Mouse (Mus musculus) T-helper 1 cell (primary cell): ENCODE results near the gene Sbk3.
"Not testable (repeated sequence)": the region's sequence is repeated elsewhere in the genome, so short reads cannot be mapped to it uniquely, and the experiment has no call there.

Experiments
- in situ Hi-C: fragments of 300-600 bp; cut with MboI, MseI; formaldehyde crosslinking; loops from one replicate; pipeline ENCODE4 v1.15.1; 2025; ENCODE audit warnings: high pct_unique_total_duplicates

The Sbk3 gene

GRCm38 (mm10) chr7:4971068-4971467 lies at the start of gene Sbk3:
Gene Sbk3, minus strand, starts transcription at chr7:4971168.
- in situ Hi-C loops = loop anchor here (10.0 kb wide), 1 partner anchor 916 kb away; no protein-coding TSS in a partner anchor

- in situ Hi-C loops = no loop called here
Observed at GRCm38 (mm10) chr7:5020685-5021084, 49.7 kb upstream of the Sbk3 start.

DNA sequence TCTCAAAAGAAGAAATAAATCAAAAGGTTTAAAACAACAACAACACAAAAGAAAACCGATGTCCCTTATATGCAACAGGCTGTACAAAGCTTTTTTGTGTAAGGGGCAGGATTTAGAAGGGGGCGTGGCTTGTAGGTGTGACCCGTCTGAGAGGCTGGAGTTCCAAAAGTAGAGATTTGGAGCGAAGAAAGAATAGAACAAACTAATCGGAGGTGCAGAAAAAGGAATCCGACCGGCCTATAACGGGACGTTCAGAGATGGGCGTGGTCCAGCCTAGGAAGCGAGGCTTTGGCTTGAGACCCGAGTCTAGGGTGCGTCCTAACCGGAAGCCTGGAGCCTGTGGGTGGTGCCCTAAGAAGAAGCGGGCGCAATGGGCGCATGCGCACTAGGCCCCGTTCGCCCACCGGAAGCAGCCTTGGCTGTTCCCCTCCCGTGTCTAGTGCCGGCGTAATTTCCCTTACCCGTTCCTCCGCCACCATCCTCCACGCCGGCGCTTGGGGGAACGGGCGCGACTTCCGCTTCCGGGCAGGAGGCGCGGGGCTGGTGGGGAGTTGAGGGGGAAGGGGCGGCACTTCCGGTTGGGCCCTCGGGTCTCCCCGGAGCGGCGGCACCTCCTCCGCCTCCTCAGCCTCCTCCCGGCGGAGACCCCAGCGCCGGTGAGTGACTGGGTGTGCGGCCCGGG lies 49.2 kb upstream of the Sbk3 start, which contains the start of the genes Zfp865 and Ccdc106:
TSS of gene Zfp865 (plus strand) at position 377 of the 682 bp plus-strand sequence.
TSS of gene Ccdc106 (plus strand) at position 554 of the 682 bp plus-strand sequence.
- in situ Hi-C loops = no loop called here

DNA sequence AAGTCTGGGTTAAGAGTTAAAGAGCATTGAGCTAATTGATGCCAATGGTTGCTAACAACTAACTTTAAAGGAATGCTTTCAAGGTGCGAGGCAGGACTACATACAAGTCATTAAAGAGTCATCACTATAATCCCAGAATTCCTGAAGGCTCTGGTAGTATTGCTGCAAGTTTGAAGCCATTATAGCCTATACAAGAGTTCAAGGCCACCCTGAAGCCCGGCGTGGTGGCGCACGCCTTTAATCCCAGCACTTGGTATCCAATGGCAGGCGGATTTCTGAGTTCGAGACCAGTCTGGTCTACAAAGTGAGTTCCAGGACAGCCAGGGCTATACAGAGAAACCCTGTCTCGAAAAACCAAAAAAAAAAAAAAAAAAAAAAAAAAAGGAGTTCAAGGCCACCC lies 48.6 kb upstream of the Sbk3 start:
- in situ Hi-C loops = not testable (repeated sequence)

DNA sequence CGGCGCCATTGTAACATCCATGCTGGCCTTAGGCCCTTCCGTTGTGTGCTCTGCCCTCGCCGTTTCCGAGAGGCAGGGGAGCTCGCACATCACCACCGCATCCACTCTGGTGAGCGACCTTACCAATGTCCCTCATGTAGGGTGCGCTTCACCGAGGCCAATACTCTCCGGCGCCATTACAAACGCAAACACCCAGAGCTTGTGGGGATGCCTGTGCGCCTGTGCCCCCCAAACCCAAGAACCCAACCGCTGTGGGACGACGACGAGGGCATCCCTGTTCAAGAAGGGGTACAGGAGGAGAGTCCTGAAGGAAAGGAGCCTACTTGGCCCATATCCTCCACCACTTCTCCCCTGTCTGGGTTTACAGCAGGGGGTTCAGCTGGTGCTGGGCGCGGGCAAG lies 47.0 kb upstream of the Sbk3 start:
- in situ Hi-C loops = no loop called here

DNA sequence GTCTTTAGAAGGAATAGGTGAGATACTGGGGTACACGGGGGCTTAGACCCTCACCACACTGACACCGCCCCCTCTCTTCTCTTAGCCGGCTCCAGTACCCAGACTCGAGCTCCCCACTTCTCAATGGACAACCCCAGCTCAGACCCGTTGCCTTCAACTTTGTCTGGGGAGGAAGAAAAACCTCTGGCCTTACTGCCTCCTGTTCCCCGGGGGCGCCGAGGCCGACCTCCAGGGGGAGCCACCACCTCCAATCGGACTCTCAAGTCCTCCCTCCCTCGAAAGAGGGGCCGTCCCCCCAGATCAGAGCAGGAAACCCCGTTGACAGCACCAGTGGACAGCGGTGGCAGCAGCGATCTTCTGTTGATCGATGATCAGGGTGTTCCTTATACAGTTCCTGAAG lies 46.4 kb upstream of the Sbk3 start:
- in situ Hi-C loops = no loop called here

- in situ Hi-C loops = no loop called here
Observed at GRCm38 (mm10) chr7:5016920-5017319, 46.0 kb upstream of the Sbk3 start.

DNA sequence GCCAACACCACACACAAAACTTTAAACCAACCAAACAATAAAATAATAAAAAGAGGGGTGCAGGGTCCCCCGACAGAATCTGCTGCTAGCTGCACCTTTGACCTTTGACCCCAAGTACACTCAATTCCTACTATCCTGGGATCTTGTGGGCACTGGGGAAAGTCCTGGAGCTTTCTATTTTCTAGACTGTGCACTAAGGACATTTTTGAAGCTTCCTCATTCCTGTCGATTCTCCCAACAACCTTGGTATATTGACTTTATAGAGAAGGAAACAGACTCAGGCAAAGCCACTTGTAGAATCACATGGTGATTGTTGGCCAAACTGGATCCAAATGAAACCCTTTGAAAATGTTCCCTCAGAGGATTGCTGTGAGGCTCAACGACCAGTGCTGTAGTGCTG lies 45.1 kb upstream of the Sbk3 start:
- in situ Hi-C loops = no loop called here

DNA sequence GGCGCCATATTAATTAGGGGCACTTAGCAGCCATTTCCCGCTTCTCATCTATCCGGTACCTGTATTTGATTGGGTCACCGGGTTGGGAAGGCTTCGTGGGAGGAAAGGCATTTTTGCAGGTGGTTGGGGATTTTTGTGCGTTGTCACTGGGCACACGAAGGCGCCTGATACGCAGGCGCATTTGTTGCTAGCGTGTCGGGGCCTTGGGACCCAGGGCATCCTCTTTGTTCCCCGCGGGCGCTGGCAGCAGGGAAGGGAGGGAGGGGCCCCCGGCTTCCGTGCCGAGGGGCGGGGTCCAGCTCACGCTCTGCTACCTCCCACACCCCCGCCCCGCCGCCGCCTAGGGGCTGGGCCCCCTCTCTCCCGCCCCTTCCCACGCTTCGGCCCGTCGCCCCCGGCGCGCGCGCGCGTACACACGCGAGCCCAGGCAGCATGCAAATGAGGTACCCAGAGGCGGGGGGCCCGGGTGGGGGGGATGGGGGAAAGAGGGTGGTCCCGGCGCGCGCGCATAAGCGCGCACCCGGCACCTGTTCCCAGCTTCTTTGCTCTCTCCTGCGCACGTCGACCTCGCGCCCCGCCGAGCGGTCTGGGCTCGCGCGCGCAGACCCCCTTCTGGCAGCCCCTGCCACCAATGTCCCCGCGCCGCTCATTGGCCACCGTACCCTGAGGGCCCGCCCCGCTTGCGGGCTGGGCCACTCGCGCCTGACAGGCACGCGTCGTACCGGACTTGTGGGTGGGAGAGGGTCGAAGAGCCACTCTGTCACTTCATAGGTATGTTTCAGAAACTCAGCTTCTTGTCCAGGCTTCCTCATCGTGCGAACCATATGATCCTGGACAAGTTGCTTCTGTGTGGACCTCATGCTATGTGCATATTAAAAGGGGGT lies 44.4 kb upstream of the Sbk3 start, which contains the start of gene Gm44973:
TSS of gene Gm44973 (plus strand) at position 379 of the 884 bp plus-strand sequence.
- in situ Hi-C loops = no loop called here

DNA sequence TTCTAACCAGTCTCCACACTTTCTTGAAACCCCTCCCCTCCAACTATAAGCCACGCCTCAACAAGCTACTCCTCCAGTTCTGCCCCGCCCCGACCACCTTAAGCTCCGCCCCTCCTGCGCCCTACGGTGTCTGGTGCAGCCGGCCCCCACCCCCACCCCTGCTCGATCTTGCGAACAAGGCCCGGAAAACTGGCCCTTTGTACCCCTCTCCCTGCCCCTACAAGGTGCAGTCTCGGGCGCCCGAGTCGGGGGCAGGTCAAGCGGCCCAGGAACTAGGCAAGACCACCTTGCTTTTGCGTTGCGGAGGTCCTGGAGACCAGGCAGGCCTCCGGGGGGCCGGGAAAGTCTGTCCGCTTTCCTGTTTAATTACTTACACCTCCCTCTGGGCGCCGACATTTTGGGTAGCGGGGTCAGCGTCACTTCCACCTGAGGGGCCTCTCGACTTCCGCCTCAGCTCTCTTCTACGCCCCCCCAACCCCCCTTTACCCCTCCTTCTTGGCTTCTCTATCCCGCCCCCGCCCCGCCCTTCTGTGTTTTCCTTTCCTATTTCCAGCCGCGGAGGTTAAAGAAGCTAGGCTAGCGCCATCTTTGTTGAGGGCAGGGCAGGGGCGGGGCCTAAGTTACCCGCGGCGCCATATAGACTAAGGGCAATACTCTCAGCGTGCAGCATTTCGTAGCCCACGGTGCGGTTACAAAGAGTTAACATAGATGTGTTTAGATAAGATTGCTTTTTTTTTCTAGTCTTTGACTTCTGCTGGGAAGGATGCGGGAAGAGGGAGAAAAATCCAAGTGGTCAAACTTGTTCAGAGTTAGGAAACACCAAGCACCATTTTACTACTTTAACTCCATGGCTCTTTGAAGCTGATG lies 43.5 kb upstream of the Sbk3 start, which contains the start of the genes Zfp524 and Fiz1:
TSS of gene Zfp524 (plus strand) at position 165 of the 867 bp plus-strand sequence.
TSS of gene Fiz1 (minus strand) at position 447 of the 867 bp plus-strand sequence.
- in situ Hi-C loops = no loop called here

GRCm38 (mm10) chr7:5012681-5013513 lies 41.9 kb upstream of the Sbk3 start:
- in situ Hi-C loops = no loop called here

GRCm38 (mm10) chr7:5008229-5008628 lies 37.3 kb upstream of the Sbk3 start:
- in situ Hi-C loops = no loop called here

DNA sequence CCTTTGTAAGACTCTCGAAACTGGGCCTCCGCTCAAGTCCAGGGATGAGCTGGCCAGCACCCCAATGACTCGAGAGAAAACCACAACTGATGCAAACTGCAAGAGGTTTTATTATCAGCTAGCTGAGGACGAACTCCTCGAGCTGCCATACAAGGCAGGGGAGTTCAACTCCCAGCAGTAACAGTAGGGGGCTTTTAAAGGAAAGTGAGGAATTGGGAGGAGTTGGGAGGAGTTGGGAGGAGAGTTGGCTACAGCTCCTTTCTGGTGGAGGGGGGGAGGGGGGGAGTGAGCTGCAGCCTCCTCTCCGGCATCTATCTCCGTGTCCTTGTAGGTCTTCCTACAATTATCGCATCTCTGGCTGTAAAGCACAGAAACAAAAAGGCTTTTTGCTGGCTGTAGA lies 31.9 kb upstream of the Sbk3 start:
- in situ Hi-C loops = not testable (repeated sequence)

- in situ Hi-C loops = no loop called here
Observed at GRCm38 (mm10) chr7:4999876-5000275, 28.9 kb upstream of the Sbk3 start.

DNA sequence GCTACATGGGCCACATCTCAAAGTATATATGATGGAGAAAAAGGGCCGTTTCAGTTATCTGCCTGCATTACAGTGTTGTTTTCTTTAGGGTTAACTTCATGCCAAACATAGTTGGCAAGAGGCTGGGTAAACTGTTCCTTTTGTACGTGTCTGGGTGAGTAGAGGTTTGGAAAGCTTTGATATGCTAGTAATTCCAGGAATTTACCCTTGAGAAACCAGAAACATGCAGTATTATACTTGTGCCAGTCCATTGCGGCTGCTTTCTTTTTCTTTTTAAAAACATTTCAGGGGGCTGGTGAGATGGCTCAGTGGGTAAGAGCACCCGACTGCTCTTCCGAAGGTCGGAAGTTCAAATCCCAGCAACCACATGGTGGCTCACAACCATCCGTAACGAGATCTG lies 26.0 kb upstream of the Sbk3 start:
- in situ Hi-C loops = no loop called here

DNA sequence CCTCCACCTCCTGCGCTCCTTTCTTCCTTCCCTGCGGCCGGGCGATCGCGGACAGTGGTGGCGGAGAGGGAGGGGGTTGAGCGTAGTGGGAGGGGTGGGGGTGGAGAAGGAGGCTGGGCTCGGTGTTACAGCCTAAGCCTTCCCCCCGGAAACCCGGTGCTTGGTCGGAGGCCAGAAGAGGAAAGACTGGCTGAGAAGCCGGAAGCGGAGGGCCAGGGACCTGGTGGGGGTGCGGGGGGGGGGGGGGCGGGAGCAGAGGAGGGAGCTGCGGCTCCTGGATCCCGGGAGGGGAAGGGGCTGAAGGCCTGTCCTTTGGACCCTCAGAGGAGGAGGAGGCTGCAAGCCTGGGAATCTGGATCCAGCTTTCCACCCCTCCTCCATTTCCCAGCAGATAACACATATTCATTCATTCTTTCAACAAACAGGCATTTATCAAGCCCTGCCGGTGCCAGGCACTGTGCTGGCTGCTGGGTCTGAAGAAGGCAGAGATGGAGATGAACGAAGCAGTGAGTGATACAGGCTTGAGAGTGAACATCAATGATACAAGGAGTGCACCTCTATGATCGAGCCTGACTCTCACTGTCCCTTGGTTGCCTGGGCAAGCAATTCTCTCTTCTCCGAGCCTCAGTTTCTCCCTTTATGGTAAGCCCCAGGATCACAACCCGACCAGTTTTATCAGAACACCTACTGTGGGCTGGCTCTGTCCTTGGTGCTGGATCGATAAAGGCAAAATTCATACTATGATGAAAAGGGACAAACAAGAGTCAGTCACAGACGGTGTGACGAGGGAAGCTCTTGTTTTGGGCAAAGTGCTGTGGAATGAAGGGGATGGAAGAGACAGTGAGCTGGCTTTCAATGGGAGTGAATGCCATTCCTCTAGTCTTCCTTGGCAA lies 25.3 kb upstream of the Sbk3 start, which contains the start of gene Zfp579:
TSS of gene Zfp579 (minus strand) at position 156 of the 893 bp plus-strand sequence.
- in situ Hi-C loops = no loop called here

- in situ Hi-C loops = no loop called here
Observed at GRCm38 (mm10) chr7:4995268-4996002, 24.5 kb upstream of the Sbk3 start.

DNA sequence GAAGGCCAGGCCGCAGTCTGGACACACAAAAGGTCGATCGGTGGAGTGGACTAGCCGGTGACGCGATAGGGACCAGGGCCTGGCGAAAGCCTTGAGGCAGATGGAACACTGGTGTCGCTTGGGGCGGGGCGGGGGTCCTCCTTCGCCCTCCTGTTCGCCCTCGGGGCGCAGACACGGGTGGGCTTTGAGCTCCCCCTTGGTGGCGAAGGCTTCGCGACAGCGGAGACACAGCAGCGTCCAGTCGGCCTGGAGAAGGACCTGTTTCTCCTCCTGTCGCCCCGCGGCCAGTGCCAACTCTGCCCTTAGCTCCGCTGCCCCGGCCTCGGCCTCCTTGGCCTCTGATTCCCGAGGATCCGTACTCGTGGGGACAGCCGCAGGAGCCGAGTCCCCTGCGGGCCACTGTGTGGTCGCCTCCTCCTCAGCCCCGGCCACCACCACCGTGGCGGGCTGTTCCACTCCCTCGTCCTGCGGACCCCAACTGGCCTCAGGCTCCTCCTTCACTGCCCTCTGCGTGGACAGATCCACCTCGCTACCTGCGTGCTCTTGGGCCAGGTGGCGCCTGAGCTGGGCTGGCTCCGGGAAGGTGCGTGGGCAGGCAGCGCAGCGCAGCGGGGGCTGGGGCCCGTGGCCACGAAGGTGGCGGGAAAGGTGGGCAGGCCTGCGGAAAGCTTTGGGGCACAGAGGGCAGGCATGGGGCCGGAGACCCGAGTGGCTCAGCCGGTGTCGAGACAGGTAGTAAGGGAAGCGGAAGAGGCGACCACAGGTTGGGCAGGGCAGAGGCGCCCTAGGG lies 23.2 kb upstream of the Sbk3 start:
- in situ Hi-C loops = no loop called here
